Mouse (Mus musculus) MEL-GATA-1-ER (cell line): ENCODE measurements around the gene B3galnt2.
"Not testable (repeated sequence)": the region's sequence is repeated elsewhere in the genome, so short reads cannot be mapped to it uniquely, and the experiment has no call there.

ENCODE experiments used
- DNase-seq: peaks from one replicate; pipeline ENCODE4 v3.0.0-alpha.2; 2012; ENCODE audit warnings: low read depth; ENCODE audit errors: extremely low read depth

Gene B3galnt2

DNA sequence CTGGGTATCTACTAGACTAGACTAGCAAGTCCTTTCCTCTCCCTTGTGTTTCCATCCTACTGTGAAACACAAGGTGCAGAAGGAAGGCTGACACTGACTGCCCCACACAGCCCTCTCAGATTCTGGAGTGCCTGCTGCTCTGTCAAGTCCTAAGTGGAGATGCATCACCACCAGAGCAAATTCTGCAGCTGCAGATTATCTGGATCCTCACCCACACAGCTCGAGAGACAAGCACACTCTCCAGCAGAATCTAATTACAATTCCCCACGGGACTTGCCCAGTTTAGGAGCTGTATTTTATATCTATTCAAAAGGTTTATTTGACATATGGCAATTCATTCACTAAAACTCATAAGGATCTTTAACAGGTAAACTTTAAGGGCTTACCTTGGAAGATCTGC is 51.8 kb downstream of the B3galnt2 start:
- DNase-seq = no peak

DNA sequence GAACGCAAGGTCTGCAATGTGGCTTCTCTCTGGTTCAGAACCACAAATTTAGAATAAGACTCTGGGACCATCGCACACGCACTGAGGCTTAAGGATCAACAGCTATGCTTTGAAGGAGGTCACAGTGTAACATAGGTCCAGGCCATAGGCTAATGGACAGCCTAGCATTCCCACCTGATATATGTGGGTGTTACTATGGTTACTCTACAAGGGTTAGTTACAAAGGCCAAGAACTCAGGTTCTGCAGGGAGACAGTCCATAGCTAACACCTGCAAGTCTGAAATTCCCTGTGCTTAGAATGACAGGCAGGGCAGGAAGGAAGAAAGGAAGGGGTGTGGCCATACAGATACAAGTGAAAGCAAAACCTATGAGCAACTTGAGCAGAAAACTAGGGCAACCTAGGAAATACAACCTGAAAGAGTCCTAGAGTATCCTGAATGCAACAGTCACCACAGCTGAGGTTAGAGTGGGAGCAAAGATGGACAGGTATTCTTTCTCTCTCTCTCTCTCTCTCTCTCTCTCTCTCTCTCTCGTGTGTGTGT is 57.3 kb downstream of the B3galnt2 start:
- DNase-seq = no peak

DNA sequence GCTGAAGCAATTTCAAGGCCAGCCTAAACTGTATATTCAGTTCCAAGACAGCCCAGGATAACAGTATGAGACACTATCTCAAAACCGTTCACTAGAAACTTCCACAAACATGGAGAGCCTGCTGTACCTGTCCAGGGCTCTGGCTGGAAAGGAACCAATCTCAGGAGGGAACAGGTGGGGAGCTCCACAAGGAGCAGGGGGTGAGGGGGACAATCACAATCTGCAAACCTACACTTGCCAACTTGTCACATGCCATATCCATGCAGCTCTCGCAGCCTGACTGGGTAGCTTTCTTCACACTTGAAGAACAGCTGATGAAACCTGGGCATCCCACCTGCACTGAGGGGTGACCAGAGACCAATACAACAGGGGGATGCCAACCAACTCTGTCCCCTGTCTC is 59.7 kb downstream of the B3galnt2 start:
- no peak for DNase-seq

DNA sequence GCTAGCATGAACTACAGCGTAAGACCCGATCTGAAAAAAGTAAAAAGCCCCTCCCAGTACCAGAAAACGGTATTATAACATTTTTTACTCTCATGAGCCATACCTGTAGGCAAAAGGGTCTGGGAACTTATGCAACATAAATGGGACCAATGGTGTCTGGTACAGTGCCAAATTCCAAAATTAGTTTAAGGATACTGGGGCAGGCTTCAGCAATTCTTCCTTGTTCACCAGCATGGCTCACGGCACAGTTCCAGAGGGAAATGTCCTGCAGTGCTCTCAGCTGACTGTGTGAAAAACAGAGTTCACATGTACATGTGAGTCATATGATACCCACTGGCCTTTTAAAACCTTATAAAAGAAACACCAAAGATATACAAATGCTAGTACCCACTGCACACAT is 60.3 kb downstream of the B3galnt2 start:
- no peak for DNase-seq

DNA sequence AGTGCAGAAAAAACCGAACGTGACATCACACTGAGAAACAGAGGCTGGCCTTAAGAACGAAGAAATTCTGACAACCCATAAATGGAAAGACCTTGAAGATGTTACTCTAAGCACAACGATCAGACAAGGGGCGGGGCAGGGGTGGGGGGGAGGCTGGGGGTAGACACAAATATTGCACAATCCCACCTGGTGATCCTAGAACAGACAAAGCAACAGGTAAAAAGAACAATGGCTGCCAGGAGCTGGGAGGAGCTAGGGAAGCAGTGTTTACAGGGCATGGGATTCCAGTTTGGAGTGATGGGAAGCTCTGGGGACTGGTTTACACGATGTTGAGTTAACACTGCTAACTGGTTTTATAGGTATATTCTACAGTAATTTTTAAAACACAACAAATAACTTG is 61.3 kb downstream of the B3galnt2 start:
- no peak for DNase-seq

DNA sequence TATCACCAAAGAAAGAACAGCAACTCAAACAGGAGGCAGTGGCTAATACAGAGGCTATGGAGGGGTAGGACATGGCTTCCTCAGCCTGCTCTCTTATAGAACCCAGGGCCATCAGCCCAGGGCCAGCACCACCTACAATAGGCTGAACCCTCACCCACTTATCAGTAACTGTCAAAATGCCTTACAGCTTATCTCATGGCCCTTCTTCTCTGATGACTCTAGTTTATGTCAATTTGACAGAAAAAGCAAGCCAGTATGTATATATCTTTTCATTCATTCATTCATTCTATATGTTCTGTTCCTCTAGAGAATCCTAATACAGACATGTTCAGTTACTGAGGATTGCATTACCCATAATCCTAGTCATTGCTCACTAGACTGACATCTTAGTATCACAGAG is 64.0 kb downstream of the B3galnt2 start:
- DNase-seq = no peak

DNA sequence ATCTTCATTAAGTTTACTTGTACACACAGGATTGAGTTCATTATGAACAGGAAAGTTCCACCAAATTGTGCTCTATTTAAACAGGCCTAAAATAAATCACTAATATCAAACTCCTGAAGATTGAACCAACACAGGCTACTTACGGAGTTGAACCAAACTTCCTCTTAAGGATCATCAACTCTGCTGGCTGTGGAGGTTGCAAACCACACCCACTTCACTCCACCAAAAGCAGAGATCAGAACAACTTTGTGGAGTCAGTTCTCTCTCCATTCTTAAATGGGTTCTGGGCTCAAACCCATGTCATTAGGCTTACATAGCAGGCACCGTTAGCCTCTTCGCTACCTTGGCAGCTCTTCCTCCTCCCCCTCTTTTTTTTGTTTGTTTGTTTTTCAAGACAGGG is 64.6 kb downstream of the B3galnt2 start:
- no peak for DNase-seq

DNA sequence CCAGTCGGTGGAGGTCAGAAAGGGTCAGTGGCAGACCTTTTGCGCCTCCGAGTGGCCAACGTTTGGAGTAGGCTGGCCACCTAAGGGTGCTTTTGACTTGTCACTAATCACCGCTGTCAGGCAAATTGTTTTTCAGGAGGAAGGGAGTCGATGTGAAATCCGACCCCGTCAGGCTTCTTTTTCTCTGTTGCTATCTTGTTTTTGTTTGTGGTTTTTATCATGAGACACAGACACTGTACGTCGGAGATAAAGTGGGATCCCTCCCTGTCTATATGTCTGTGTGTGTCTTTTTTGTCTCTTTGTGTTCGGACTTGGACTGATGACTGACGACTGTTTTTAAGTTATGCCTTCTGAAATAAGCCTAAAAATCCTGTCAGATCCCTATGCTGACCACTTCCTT is 67.1 kb downstream of the B3galnt2 start:
- not testable (repeated sequence) for DNase-seq

DNA sequence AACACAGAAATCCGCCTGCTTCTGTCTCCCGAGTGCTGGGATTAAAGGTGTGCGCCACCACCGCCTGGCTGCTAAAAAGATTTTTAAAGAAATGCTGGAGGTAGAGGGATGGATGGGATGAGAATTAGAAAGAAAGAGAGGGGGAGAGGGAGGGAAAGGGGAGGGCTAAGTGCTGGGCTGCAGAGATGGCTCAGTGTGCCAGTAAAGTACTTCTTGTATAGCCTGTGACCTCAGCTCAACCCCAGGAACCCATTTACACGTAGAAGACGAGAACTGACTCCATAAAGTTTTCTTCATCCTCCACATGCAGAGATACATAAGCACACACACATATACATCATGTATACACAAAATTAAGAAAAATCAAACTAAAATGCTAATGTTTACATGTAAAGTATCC is 71.3 kb downstream of the B3galnt2 start:
- no peak for DNase-seq

DNA sequence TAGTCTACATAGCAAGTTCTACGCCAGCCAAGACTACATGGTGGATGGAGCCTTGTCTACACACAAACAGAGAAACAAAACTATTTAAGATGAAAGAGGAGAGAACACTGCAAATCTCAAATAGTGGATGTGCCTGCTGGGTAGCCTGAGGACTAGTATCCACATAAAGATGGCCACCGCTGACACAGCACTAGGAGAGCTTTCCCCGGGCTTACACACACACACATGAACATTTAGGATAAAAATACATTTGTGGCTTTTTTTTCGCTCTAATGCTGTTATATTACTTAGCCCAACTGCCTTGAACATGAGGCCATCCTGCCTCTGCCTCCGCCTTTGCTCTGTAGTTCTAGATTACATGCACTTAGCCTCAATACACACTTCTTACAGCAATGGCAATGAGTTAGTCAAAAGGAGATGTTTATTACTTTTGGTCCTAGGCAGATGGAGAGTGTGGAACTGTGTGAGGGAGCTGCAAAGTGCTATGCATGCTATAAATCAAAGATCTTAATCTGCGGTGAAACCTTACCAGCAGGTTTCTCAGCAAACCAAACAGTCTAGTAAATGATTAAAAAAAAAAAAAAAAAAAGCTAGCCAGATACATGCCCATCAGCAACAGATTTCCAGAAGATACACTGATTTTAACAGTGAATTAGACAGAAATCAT is 72.0 kb downstream of the B3galnt2 start:
- no peak for DNase-seq

DNA sequence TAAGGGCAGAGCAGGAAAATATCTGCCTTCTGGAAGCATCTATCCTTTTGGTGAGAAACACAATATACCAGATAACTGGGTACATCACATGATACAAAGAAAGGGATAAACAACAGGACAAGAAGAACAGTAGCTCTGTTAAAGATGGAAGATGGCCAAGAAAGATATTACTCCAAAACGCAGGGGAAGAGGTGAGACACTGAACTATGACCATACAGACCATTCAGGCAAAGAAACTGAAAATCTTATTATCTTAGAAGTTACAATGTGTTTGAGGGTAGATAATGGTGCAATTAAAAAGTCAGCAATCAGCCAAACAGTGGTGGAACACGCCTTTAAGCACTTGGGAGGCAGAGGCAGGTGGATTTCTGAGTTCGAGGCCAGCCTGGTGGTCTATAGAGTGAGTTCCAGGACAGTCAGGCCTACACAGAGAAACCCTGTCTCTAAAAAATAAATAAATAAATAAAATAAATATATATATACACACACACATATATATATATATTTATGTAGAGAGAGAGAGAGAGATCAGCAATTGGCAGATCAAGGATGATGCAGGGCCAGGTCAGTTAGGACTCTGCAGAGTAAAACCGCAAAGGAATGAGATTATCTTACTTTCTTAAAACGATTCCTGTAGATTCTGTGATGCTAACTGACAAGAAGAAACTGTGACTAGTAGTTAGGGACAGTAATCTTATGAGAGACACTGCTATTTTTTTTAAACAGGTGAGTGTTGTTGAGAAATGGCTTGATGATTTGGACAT is 79.2 kb downstream of the B3galnt2 start:
- peak; percentile 71 for DNase-seq

DNA sequence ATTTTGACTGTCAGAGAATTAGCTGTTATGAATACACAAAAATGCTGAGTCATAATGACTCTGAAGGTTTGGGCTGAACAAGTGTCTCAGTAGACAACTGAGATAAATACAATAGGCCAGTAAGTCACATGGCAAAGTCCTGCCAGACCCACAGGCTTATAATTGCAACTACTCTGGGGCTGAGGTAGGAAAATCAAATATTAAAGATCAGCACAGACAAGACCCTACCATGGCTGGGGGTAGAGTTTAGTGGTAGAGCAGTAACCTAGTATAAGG is 79.7 kb downstream of the B3galnt2 start:
- DNase-seq = peak; percentile 80

DNA sequence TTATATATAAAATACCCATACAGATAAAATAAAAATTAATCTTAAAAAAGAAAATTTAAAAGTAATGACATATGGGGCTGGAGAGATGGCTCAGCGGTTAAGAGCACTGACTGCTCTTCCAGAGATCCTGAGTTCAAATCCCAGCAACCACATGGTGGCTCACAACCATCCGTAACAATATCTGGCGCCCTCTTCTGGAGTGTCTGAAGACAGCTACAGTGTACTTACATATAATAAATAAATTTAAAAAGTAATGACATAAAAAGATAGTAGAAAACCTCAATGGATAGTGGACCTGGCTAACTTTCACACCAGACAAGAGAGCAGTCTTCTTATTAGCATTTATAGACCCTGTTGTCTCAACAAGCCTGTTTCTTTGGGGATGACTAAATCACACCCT is 81.1 kb downstream of the B3galnt2 start:
- DNase-seq = not testable (repeated sequence)

DNA sequence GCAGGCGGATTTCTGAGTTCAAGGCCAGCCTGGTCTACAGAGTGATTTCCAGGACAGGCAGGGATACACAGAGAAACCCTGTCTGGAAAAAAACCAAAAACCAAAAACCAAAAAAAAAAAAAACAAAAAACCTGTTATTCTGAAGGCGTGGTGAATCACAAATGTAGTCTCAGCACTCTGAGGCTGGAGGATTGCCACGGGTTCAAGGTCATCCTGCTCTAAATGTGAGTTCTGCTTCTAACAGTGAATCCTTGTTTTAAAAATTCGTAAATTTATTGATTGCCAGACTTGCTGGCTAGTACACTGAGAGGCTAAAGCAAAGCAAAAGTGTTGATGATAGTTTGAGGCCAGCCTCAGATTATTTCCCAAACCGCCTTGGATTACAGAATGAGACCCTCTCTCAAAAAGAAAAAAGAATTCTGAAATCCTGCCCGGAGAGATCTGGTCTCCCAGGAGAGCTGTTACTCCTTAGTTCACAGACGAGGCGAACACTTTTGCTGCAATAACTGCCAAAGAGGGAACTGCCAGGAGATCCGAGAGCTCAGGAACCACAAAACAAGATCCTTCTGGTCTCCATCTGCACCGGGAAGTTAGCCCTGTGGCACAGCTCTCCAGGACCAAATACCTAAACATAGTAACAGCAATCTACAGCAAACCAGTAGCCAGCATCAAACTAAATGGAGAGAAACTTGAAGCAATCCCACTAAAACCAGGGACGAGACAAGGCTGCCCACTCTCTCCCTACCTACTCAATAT is 81.8 kb downstream of the B3galnt2 start:
- no peak for DNase-seq

DNA sequence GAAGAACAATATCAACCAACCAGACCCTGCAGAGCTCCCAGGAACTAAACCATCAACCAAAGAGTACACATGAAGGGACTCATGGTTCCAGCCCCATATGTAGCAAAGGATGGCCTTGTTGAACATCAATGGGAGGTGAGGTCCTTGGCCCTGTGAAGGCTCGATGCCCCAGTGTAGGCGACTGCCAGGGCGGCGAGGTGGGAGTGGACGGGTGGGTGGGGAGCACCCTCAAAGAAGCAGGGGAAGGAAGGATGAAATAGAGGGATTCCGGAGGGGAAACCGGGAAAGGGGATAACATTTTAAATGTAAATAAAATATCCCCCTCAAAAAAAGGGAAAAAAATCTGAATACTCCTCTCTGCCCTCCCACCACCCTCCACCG is 84.6 kb downstream of the B3galnt2 start:
- no peak for DNase-seq

DNA sequence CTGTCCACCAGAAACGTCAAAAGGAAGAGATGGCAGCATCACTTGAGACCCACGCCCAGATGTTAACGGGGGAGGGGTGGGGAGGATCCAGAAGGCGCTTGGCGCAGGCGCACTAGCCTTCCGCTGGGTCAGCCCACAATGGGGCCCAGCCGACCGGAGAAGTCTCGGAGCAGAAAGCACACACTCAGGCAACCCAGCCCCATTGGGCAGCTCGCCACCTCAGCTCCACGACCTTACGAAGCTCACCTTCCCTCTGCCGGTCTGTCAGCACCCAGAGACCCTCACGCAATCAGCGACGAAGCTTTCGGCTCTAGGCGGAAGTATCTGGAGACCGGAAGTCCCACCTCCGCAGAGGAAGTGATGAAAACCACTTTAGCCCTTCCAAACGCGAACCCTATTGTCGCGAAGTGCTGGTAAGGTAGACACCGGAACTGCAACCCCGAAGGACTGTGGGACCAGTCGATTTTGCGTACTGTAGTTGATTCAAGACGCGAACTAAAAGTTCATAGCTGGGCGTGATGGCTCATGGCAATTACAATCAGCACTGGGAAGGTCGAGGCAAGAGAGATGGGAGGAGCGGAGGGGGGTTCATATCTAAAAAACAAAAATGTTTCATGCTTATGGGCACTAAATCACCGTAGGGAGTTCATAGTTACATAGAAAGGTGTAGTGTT is 85.2 kb downstream of the B3galnt2 start, which contains the start of gene Tbce:
Gene Tbce (minus strand): TSS at position 347 of the 674 bp plus-strand sequence.
- peak; percentile 90 for DNase-seq

DNA sequence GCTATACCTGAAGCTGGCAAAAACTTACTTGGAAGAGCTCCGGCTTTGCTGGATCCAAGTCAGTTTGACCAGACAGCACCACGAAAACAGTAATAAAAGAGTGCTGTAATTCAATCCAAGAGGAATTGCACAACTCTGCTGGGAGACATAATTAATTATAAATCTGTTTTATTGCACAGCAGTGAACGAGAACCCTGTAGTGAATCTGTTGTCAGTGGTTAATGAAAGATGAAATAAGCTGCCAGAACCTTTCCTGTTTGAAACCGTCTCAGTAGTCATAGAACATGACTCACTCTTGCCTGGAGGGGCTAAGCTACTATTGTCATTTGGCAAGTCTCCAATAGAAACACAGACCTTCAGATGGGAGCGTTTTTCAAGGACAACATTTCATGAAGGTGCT is 85.9 kb downstream of the B3galnt2 start:
- no peak for DNase-seq

DNA sequence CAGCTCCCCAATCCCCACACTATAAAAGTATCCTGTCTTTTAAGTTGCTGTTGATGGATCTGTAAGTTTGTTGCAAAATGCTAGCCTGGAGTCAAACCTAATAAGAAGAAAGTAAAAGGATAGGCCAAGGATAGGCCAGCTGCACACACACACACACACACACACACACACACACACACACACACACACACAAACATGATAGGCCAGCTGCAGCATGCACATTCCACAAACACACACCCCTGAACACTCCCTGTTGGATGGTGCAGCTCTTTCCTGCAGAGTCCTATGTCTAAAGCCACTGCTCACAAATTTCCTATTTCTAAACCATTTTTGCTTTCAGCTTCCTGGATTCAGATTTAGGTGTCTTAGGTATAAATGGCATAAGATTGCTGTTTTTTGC is 89.6 kb downstream of the B3galnt2 start:
- no peak for DNase-seq

DNA sequence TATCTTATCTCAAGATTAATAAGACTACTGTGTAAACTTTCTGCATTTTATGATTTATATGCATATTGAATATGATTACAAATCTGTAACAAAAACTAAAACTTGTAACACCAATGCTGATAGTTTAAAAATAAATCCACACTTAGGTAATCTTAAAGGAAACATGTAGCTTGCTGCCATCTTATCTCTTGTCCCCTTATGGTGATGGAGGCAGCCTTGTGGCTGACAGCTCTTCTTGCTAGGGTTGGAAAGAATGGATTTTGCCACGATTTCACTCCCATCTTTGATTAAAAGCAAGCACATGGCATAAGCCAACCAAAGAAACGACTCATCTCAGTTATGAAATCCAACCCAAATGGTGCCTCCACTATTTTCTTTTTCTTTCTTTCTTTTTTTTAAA is 90.3 kb downstream of the B3galnt2 start:
- no peak for DNase-seq
